Mouse (Mus musculus) G1E (cell line): ENCODE results near the gene 1810062G17Rik.

Source experiments
- CTCF ChIP-seq: IDR thresholded peaks from 2 replicates; pipeline ENCODE4 v1.5.1; 2012; ENCODE audit warnings: low read depth, low read length, inconsistent platforms, mixed read lengths
- GATA1 ChIP-seq: IDR thresholded peaks from 2 replicates; pipeline ENCODE4 v1.6.1; 2012; ENCODE audit warnings: borderline replicate concordance, low read length, inconsistent platforms, mixed read lengths
- GATA2 ChIP-seq: IDR thresholded peaks from 2 replicates; pipeline ENCODE4 v1.6.1; 2012; ENCODE audit warnings: low read depth, low read length, inconsistent platforms, borderline replicate concordance
- TAL1 ChIP-seq: conservative IDR thresholded peaks from 2 replicates; pipeline ENCODE4 v1.6.1; 2012; ENCODE audit warnings: low read depth, low read length, inconsistent platforms, mixed read lengths

DNA sequence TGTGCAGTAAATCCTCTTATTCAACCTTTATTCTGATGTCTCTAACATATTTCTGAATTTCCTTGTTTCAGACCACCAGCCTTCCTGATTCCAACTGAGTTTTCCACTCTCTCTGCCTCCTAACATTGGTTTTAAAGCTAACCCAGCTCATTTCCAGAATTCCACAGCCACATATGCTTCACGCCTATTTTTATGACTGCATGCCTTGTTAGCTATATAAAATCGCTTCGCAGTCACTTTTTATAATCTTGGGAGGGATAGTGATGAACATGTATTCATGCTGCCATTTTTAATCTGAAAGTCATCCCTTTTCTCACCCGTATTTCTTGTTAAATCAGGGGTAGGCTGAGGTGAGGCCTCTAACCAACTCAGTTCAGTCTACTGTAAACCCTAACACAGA is 8.6 kb downstream of the 1810062G17Rik start:
- TF ChIP-seq CTCF: no peak
- TF ChIP-seq TAL1: no peak
- no peak for TF ChIP-seq GATA1
- TF ChIP-seq GATA2: no peak
